Mouse (Mus musculus) erythroblast, embryonic 14.5 days (primary cell): ENCODE results near the gene Hist1h1t.

ENCODE experiments used
- GATA1 ChIP-seq: IDR thresholded peaks from 2 replicates; pipeline ENCODE4 v1.6.1; 2012; ENCODE audit warnings: low read length, inconsistent platforms, mixed read lengths
- TAL1 ChIP-seq: IDR thresholded peaks from 3 replicates; pipeline ENCODE4 v1.6.1; 2012; ENCODE audit warnings: low read length, inconsistent platforms, mixed read lengths

GRCm38 (mm10) chr13:23687907-23688306 is 7.7 kb upstream of the Hist1h1t start:
- TF ChIP-seq GATA1 (no peak), TAL1 (no peak)
